Mouse (Mus musculus) C2C12 (cell line): ENCODE data around the gene Gm6588.

Experiments
- CEBPB ChIP-seq: IDR thresholded peaks from one replicate; pipeline ENCODE4 v1.6.1; 2011; ENCODE audit warnings: low read depth, mild to moderate bottlenecking, control low read depth, moderate library complexity
- CTCF ChIP-seq: IDR thresholded peaks from one replicate; pipeline ENCODE4 v1.5.1; 2011; ENCODE audit not compliant: control insufficient read depth, insufficient read depth, insufficient read length
- MAX ChIP-seq: IDR thresholded peaks from one replicate; pipeline ENCODE4 v1.6.1; 2011; ENCODE audit warnings: mild to moderate bottlenecking, control low read depth
- USF1 ChIP-seq: IDR thresholded peaks from one replicate; pipeline ENCODE4 v1.6.1; 2011; ENCODE audit warnings: low read depth, mild to moderate bottlenecking, control low read depth, moderate library complexity

DNA sequence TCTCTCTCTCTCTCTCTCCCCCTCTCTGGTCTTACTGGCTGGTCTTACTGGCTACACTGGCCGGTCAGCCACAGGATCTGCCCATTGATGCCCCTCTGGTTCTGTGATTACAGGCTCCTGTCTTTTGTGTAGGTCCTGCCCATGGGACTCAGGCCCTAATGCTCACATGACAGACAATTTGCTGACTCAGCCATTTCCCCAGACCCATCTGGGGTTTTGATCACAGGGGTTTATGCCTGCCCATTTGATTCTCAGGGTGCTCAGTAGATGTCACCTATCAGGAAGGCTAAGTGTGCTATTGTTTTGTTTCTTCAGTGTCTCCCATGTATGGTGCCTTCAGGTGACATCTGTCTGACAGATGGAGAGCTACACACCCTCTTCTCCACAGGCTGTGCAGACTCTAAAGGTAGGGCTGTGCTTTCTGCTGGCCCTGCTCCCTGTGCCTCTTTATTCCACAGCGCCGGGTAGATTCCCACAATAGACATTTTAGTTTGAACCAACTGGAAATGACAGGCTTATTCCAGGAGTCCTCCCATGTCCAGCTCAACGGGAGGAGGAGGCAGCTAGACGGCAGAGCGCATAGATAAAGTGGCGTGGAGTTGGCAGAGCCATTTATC lies 47.6 kb downstream of the Gm6588 start:
- TF ChIP-seq CTCF: no peak
- TF ChIP-seq USF1: no peak
- TF ChIP-seq MAX: no peak
- TF ChIP-seq CEBPB: no peak
